Mouse (Mus musculus): Measurements from ENCODE around the gene Nr2c1.

Gene Nr2c1

GRCm38 (mm10) chr10:94147756-94148531 lies at the start of gene Nr2c1:
Gene Nr2c1, plus strand, starts transcription at chr10:94148023.
- DNase-seq = peak; percentile 93

- DNase-seq = no peak
Observed at GRCm38 (mm10) chr10:94098100-94098499, 49.7 kb upstream of the Nr2c1 start.

- DNase-seq = no peak
Observed at GRCm38 (mm10) chr10:94105498-94105897, 42.3 kb upstream of the Nr2c1 start.

GRCm38 (mm10) chr10:94107168-94107567 lies 40.7 kb upstream of the Nr2c1 start:
- no peak for DNase-seq

- DNase-seq = no peak
Observed at GRCm38 (mm10) chr10:94107607-94108006, 40.2 kb upstream of the Nr2c1 start.

GRCm38 (mm10) chr10:94108791-94109190 lies 39.0 kb upstream of the Nr2c1 start:
- DNase-seq = no peak

GRCm38 (mm10) chr10:94110834-94111754 lies 36.7 kb upstream of the Nr2c1 start:
- DNase-seq = no peak

- no peak for DNase-seq
Observed at GRCm38 (mm10) chr10:94112207-94112606, 35.6 kb upstream of the Nr2c1 start.

- peak; percentile 78 for DNase-seq
Observed at GRCm38 (mm10) chr10:94115893-94116599, 31.8 kb upstream of the Nr2c1 start.

- no peak for DNase-seq
Observed at GRCm38 (mm10) chr10:94116781-94117340, 31.0 kb upstream of the Nr2c1 start.

- DNase-seq = no peak
Observed at GRCm38 (mm10) chr10:94117916-94118315, 29.9 kb upstream of the Nr2c1 start.

GRCm38 (mm10) chr10:94118993-94119392 lies 28.8 kb upstream of the Nr2c1 start:
- DNase-seq = no peak

GRCm38 (mm10) chr10:94120676-94121075 lies 27.1 kb upstream of the Nr2c1 start:
- DNase-seq = no peak

- peak; percentile 80 for DNase-seq
Observed at GRCm38 (mm10) chr10:94122595-94122994, 25.2 kb upstream of the Nr2c1 start.

- no peak for DNase-seq
Observed at GRCm38 (mm10) chr10:94123581-94123980, 24.2 kb upstream of the Nr2c1 start.

- DNase-seq = no peak
Observed at GRCm38 (mm10) chr10:94124376-94124775, 23.4 kb upstream of the Nr2c1 start.

- DNase-seq = peak; percentile 94
Observed at GRCm38 (mm10) chr10:94129680-94130119, 18.1 kb upstream of the Nr2c1 start.

GRCm38 (mm10) chr10:94133081-94133480 lies 14.7 kb upstream of the Nr2c1 start:
- DNase-seq = no peak

GRCm38 (mm10) chr10:94133674-94134073 lies 14.1 kb upstream of the Nr2c1 start:
- no peak for DNase-seq

- peak; percentile 30 for DNase-seq
Observed at GRCm38 (mm10) chr10:94134535-94135390, 13.1 kb upstream of the Nr2c1 start.

- no peak for DNase-seq
Observed at GRCm38 (mm10) chr10:94138890-94139482, 8.8 kb upstream of the Nr2c1 start.

Data from layer of hippocampus, adult 9-11 months (tissue).